Mouse (Mus musculus): Measurements from ENCODE around the gene Prap1. TPM values are rescaled to one million over a fixed set of nuclear protein-coding genes. Genes with fewer than 3 reads are reported as not detected.

The Prap1 gene
- 1 to 10 TPM in 1 of 2 experiments, not detected in 1; 1.2 TPM for polyA plus RNA-seq (2017; shearing (Covaris generic))

GRCm38 (mm10) chr7:140092924-140093528 lies at the start of gene Prap1:
TSS of gene Prap1 (plus strand) at chr7:140093395.

GRCm38 (mm10) chr7:140048361-140049114 lies 44.7 kb upstream of the Prap1 start, which contains the start of gene Msx3:
TSS of gene Msx3 (minus strand) at chr7:140049089.

GRCm38 (mm10) chr7:140082242-140082678 lies 10.9 kb upstream of the Prap1 start, which contains the start of gene Caly:
TSS of gene Caly (minus strand) at chr7:140082548.

GRCm38 (mm10) chr7:140101993-140102860 lies 9.0 kb downstream of the Prap1 start, which contains the start of gene Fuom:
TSS of gene Fuom (minus strand) at chr7:140102441.

GRCm38 (mm10) chr7:140115583-140116328 lies 22.6 kb downstream of the Prap1 start, which contains the start of gene Paox:
TSS of gene Paox (plus strand) at chr7:140115799.

GRCm38 (mm10) chr7:140116329-140117054 lies 23.3 kb downstream of the Prap1 start, which contains the start of gene Echs1:
TSS of gene Echs1 (minus strand) at chr7:140116476.

GRCm38 (mm10) chr7:140137135-140138020 lies 44.2 kb downstream of the Prap1 start, which contains the start of gene Mtg1:
TSS of gene Mtg1 (plus strand) at chr7:140137564.

Other genes with a start within 250 kb of the Prap1 start
- gene Kndc1, start 198.7 kb upstream of the Prap1 start, polyA plus RNA-seq (2017; shearing (Covaris generic)) = under 1 TPM; 0.70 to 0.91 TPM
- 1 to 10 TPM; 5.4 to 9.6 TPM for gene Utf1, start 149.6 kb upstream of the Prap1 start, polyA plus RNA-seq (2017; shearing (Covaris generic))
- gene 6430531B16Rik, start 114.6 kb upstream of the Prap1 start, polyA plus RNA-seq (2017; shearing (Covaris generic)) = 1 to 10 TPM in 1 of 2 experiments, under 1 TPM in 1; 0.39 to 1.9 TPM
- gene Adam8, start 100.8 kb upstream of the Prap1 start, polyA plus RNA-seq (2017; shearing (Covaris generic)) = 10 to 100 TPM; 20.5 to 23.5 TPM
- 10 to 100 TPM; 54.6 to 56.9 TPM for gene Zfp511, start 57.0 kb upstream of the Prap1 start, polyA plus RNA-seq (2017; shearing (Covaris generic))
- 10 to 100 TPM; 30.8 to 44.8 TPM for gene Tubgcp2, start 56.7 kb upstream of the Prap1 start, polyA plus RNA-seq (2017; shearing (Covaris generic))
- under 1 TPM in 1 of 2 experiments, not detected in 1; 0.43 TPM for gene Msx3, start 44.3 kb upstream of the Prap1 start, polyA plus RNA-seq (2017; shearing (Covaris generic))
- under 1 TPM; 0.13 to 0.23 TPM for gene Caly, start 10.8 kb upstream of the Prap1 start, polyA plus RNA-seq (2017; shearing (Covaris generic))
- 10 to 100 TPM; 12.4 to 13.2 TPM for gene Fuom, start 9.0 kb downstream of the Prap1 start, polyA plus RNA-seq (2017; shearing (Covaris generic))
- 1 to 10 TPM; 4.2 to 4.9 TPM for gene Paox, start 22.4 kb downstream of the Prap1 start, polyA plus RNA-seq (2017; shearing (Covaris generic))
- gene Echs1, start 23.1 kb downstream of the Prap1 start, polyA plus RNA-seq (2017; shearing (Covaris generic)) = 10 to 100 TPM; 55.3 to 64.6 TPM
- 10 to 100 TPM; 31.9 to 43.1 TPM for gene Mtg1, start 44.2 kb downstream of the Prap1 start, polyA plus RNA-seq (2017; shearing (Covaris generic))
- 1 to 10 TPM in 1 of 2 experiments, not detected in 1; 1.3 TPM for gene Sprn, start 61.5 kb downstream of the Prap1 start, polyA plus RNA-seq (2017; shearing (Covaris generic))
- under 1 TPM; 0.42 to 0.65 TPM for gene Olfr522, start 71.4 kb downstream of the Prap1 start, polyA plus RNA-seq (2017; shearing (Covaris generic))
- gene Olfr523, start 79.8 kb downstream of the Prap1 start, polyA plus RNA-seq (2017; shearing (Covaris generic)) = not detected
- gene Olfr524, start 112.6 kb downstream of the Prap1 start, polyA plus RNA-seq (2017; shearing (Covaris generic)) = under 1 TPM; 0.09 to 0.12 TPM
- 1 to 10 TPM in 1 of 2 experiments, under 1 TPM in 1; 0.06 to 1.2 TPM for gene Cd163l1, start 124.9 kb downstream of the Prap1 start, polyA plus RNA-seq (2017; shearing (Covaris generic))
- 10 to 100 TPM in 1 of 2 experiments, under 1 TPM in 1; 0.19 to 12.3 TPM for gene 5830411N06Rik, start 153.9 kb downstream of the Prap1 start, polyA plus RNA-seq (2017; shearing (Covaris generic))
- gene Olfr525, start 227.5 kb downstream of the Prap1 start, polyA plus RNA-seq (2017; shearing (Covaris generic)) = 1 to 10 TPM in 1 of 2 experiments, under 1 TPM in 1; 0.36 to 1.1 TPM
- gene Olfr527, start 240.6 kb downstream of the Prap1 start, polyA plus RNA-seq (2017; shearing (Covaris generic)) = not detected